Mouse (Mus musculus): Measurements from ENCODE around the gene Herc3.

GRCm38 (mm10) chr6:58913551-58913950 lies 82.3 kb downstream of the Herc3 start:
- TF ChIP-seq POLR2A (IDR thresholded peaks at IDR 0.05; ENCODE audit: borderline replicate concordance, extremely low read depth, insufficient read depth, insufficient read length, poor library complexity, severe bottlenecking) (no peak), CTCF (IDR thresholded peaks at IDR 0.05; ENCODE audit: borderline replicate concordance, extremely low read depth, insufficient read depth, insufficient read length) (no peak)

Data from brain, embryonic 14.5 days (tissue).